Mouse (Mus musculus) cerebellum, postnatal 36 days (tissue): ENCODE results near the gene Gm17655.
"Not testable (repeated sequence)": the region's sequence is repeated elsewhere in the genome, so short reads cannot be mapped to it uniquely, and the experiment has no call there.

ENCODE experiments used
- DNase-seq, 2 experiments: peaks; one replicate each; pipeline ENCODE4 v3.0.0; 2021 to 2022; ENCODE audit warnings: mixed read lengths in 2 of 2

Gene Gm17655

DNA sequence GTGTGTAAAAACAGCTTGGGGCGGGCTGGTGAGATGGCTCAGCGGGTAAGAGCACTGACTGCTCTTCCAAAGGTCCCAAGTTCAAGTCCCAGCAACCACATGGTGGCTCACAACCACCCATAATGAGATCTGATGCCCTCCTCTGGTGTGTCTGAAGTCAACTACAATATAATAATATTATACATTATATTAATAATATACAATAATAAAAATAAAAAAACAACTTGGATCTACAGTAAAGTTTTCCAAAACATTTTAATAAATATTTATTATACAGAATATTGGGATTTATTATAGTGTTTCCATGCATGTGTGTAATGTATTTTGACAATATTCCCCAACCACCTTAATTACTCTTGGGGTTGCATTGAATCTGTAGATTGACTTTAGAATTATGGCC, at the start of gene Gm17655:
Gene Gm17655 (minus strand): TSS at position 101 of the 400 bp plus-strand sequence.
- DNase-seq, result not testable (repeated sequence)

DNA sequence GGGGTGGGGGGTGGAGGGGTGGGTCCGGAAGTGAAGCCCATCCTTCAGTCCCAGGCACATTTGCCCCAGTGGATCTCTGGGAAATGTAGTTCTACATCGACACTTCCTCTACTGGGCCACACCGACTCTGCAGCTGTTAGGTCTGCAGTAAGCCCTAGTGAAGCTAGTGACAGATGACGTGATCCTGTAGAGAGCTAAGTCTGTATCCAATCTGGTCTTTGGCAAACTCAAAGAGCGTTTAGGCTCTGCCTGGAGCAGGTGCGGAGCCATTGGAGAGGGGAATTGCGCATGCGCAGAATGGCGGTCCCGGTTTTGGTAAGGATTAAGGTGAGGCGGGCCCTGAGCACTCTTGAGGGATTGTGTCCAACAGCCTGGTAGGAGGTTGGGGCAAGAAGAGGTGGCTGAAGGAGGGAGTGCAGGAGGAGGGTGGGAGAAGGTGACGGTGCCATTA, 37.7 kb upstream of the Gm17655 start, which contains the start of gene Zfp605:
Gene Zfp605 (plus strand): TSS at position 102 of the 451 bp plus-strand sequence.
- DNase-seq, result peak; percentile 94 to 97

GRCm38 (mm10) chr5:110108305-110108628, 36.0 kb upstream of the Gm17655 start:
- no peak for DNase-seq

DNA sequence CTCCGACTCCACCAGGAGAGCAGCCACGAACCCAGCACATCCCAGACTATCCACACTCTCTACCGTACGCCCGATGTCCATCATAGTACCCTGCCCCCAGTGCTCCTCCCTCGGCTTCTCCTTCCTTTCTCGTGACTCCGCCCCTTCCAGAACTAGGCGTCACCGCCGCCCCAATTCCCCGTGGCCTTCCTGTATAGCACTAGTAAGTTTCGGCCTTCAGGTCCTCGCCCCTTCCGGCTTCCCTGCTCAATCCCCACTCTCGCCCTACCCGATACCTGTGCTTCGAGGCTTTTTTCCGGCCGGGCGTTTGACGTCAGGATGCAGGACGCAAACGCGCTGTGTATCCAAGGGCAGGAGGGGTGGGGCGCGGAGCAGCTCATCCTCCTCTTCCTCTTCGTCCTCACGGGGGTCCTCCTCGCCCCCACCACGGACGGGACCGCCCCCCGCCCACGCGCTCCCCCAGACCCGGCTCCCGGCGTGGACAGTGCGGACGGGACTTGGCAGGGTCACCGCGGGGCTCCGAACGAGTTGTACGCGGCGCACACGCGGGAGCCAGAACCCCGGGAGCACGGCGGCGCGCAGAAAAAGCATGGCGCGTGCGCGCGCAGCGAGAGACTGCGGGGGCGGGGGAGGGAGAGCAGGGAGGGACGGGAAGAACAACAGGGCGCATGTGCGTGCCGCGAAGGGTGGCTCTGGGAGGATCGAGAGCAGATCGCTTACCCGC, 35.4 kb upstream of the Gm17655 start, which contains the start of gene Gtpbp6:
Gene Gtpbp6 (minus strand): TSS at position 617 of the 724 bp plus-strand sequence.
- peak; percentile 90 to 94 for DNase-seq

GRCm38 (mm10) chr5:110106901-110107564, 34.7 kb upstream of the Gm17655 start:
- DNase-seq, result peak; percentile 36 to 43

GRCm38 (mm10) chr5:110106140-110106871, 34.0 kb upstream of the Gm17655 start:
- peak in 1 of 2 experiments; percentile 6 for DNase-seq

- peak in 1 of 2 experiments; percentile 15 for DNase-seq
Measured at GRCm38 (mm10) chr5:110104616-110105380, 32.5 kb upstream of the Gm17655 start.

DNA sequence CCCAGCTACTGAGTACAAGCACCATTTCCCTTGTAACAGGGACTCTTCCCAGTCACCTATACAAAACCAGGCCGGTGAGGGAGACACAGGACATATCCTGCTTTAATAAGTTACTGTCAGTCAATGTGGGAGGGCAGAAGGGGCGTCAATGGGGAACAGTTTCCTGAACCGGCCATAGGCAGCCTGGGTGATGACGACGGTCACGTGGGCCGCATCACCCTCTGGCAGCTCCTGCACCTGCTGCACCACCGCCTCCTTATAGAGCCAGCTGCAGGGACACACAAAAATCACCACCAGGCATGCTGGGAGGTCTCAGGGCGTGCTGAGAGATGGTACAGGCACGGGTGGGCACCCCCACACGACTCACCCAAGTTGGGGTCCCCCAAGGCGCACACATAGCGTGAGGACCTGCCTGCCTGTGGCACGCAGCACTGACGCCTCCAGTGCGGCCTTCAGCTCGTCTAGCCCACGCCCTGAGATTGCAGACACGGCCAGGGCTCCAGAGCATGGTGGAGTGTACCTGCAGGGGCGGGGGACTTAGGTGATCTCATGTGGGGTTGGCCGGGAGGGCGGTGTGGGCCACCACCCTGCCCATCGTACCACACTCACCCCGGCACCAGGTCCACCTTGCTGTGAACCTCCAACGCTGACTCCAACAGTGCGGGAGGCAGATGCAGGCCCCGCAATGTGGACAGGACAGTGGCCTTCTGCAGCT, 31.7 kb upstream of the Gm17655 start:
- no peak for DNase-seq

DNA sequence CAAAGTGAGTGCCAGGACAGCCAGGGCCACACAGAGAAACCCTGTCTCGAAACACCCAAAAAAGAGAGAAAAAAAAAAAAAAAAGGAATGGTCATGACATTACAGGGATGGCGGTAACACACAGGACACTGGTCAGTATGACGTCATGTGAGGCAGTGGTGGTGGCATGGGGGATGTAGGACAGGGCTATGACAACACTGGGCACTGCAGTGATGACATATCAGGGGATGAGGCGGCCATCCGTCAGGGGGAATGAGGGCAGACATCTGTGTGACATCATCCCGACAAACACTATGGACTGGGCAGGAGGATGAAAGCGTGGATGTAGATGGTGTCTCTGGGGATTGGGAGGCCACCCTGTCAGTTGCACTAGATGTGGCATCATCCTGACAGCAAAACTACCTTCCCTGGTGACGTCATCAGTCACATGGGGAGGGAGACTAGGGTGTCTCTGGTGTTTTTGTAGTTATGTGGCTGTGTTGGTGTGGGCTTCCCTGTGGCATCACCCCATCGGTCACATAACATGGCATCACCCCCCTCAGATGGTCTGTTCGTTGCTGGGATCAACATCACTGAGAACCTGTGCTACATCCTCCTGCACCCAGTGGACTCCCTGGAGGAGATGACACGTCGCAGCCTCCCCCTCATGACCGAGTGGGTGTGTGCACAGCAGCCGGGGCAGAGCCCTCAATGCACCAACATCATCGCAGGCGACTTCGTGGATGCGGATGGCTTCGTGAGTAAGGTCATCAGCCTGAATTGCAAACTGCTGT, 30.7 kb upstream of the Gm17655 start:
- DNase-seq, result no peak

DNA sequence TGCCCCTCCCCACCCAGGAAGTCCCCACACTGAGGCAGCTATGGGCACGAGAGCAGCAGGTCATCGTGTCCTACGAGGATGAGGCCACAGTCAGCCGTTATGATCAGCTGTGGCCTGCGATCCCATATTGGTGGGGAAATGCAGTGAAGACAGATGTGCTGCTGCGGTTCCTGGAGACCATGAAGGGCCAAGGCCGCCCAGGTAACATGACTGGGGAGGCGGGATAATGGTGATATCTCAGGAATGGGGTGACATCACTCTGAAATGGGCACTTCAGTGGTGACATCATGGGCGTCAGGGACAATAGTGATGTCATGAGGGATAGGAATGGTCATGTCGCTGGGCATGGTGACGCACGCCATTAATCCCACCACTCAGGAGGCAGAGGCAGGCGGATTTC, 30.1 kb upstream of the Gm17655 start:
- DNase-seq, result no peak

- peak; percentile 49 to 60 for DNase-seq
Measured at GRCm38 (mm10) chr5:110101716-110102347, 29.5 kb upstream of the Gm17655 start.

DNA sequence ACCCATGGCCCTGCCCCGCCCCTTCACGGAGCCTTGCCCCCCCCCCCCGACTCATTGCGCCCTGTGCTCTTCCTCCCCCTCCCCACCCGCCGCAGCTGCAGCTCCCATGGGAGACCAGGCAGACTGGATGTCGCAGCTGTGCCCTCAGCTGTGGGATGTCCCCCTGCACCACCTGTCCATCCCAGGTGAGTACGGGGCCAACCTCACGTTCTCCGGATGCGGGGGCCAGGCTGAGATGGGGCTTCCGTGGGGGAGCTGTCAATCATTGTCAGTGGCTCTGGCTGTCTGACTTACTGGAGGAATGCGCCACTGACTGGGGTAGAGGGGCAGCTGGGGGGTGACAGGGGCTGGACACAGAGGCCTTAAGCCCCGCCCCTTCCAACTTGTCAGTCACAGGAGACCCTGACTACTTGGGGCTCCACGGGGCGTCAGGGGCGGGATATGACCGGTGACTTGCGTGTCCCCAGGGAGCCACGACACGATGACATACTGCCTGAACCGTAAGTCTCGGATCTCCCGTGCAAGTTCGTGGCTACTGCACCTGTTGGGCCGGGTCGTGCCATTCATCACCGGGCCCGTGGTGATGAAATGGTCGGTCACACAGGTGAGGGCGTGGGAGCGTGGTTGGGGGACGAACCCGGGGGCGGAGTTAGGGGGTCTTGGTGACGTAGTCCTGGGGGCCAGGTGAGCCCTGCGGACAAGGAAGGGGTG, 28.8 kb upstream of the Gm17655 start:
- DNase-seq, result peak; percentile 15 to 19

DNA sequence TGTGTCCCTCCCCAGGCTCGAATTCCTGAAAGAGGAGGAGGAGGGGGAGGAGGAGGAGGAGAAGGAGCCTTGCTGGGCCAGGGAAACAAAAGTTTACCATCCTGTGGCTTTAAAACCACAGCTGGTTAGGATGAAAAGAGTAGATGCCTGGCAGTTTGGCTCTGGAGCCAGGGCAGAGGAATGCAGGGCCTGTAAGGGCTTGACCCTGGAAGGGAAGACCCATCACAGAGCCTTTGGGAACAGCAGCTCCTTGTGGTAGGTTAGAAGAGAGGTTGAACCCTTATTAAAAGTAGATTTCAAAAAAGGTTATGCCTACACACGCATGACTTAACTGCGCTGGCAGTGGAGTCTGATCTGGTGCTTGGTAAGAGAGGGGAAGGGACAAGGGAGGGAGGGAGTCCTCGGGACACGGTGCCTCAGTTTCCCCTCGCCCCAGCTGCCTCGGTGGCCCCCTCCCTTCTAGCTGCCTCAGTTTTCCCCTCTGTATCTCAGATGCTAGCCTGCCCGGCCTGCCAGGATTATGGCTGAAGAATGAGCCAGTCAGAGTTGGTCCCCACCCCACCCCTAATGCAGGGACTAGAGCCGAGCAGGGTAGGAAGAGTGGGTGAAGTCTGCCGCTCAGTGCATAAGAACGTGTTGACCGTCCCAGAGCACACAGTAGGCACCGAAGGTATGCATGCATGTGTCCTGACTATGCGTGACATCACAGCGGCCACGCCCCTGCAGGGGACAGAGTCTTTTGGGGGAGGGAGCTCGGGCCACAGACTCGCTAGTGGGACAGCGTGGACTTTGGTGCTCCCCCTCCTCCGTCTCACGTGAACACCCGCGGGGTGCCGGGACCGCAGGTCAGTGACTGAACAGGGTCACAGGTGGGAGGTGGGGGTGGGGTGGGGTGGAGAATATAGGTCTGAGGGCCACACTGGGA, 27.6 kb upstream of the Gm17655 start, which contains the start of gene Plcxd1:
Gene Plcxd1 (plus strand): TSS at position 314 of the 925 bp plus-strand sequence.
- DNase-seq, result no peak

DNA sequence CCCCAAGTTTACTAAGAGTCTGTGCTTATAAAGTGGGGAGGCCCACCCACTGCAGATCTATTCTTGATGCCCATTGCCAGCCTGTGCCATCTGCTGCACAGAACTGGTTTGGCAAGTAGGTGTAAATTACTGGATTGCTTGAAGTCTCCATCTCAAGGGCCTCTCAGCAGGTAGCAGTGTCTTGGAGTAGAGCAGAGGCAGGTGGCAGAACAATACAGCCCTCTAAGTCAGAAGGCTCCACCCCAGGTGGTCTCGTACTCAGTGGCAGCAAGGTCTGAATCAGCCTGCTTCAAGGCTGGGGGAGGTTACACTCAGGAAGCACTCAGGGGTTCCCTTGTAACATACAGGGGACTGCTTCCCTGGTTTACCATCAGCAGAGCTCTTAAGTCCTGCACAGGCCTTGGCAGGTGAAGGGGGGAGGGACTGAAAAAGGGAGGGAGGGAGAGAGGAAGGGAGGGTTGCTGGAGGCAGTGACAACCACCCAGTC, 26.7 kb upstream of the Gm17655 start:
- DNase-seq, result peak in 1 of 2 experiments; percentile 8

GRCm38 (mm10) chr5:110094847-110095213, 22.5 kb upstream of the Gm17655 start:
- DNase-seq, result no peak

GRCm38 (mm10) chr5:110094030-110094846, 21.9 kb upstream of the Gm17655 start, which contains the start of gene Gm35315:
Gene Gm35315 (minus strand): TSS chr5:110094420.
- peak; percentile 79 to 84 for DNase-seq

GRCm38 (mm10) chr5:110091546-110091945, 19.2 kb upstream of the Gm17655 start:
- no peak for DNase-seq
